Mouse (Mus musculus) lung, embryonic 14.5 days (tissue): ENCODE data around the gene Stx2. TPM values are rescaled to one million over a fixed set of nuclear protein-coding genes. Genes with fewer than 3 reads are reported as not detected.
A peak's percentile ranks its signal among the peaks of the same experiment; 100 is the strongest.
"Not testable (repeated sequence)": the region's sequence is repeated elsewhere in the genome, so short reads cannot be mapped to it uniquely, and the experiment has no call there.

Experiments used
- ATAC-seq: fragments of 200-750 bp; cut with Nextera tagmentation; 2 replicates; pipeline ENCODE4 v1.8.0; 2017; ENCODE audit warnings: mild to moderate bottlenecking, moderate TSS enrichment, moderate library complexity; ENCODE audit not compliant: insufficient read depth
- DNase-seq: peaks from one replicate; pipeline ENCODE4 v3.0.0-alpha.2; 2015
- H3K27ac ChIP-seq: fragments of 300-500 bp; sonication (generic); 2 replicates; pipeline ENCODE4 v1.5.1; 2014; ENCODE audit warnings: low read depth, mild to moderate bottlenecking, moderate library complexity
- H3K27me3 ChIP-seq: fragments of 300-500 bp; sonication (generic); 2 replicates; pipeline ENCODE4 v1.6.1; 2014; ENCODE audit warnings: low read length, control low read depth; ENCODE audit not compliant: insufficient read depth
- H3K36me3 ChIP-seq: fragments of 300-500 bp; sonication (generic); 2 replicates; pipeline ENCODE4 v1.6.1; 2014; ENCODE audit warnings: control low read depth; ENCODE audit not compliant: insufficient read depth
- H3K4me1 ChIP-seq: fragments of 300-500 bp; sonication (generic); 2 replicates; pipeline ENCODE4 v1.6.1; 2014; ENCODE audit warnings: antibody characterized with exemption, control low read depth; ENCODE audit not compliant: insufficient read depth
- H3K4me2 ChIP-seq: fragments of 300-500 bp; sonication (generic); 2 replicates; pipeline ENCODE4 v1.6.1; 2014; ENCODE audit warnings: mild to moderate bottlenecking
- H3K4me3 ChIP-seq: fragments of 300-500 bp; sonication (generic); 2 replicates; pipeline ENCODE4 v1.5.1; 2014; ENCODE audit warnings: low read depth, low read length
- H3K9ac ChIP-seq: fragments of 300-500 bp; sonication (generic); 2 replicates; pipeline ENCODE4 v1.6.1; 2014
- H3K9me3 ChIP-seq: fragments of 300-500 bp; sonication (generic); 2 replicates; pipeline ENCODE4 v1.6.1; 2016; ENCODE audit warnings: low read depth, low read length, control low read depth
- CTCF ChIP-seq: IDR thresholded peaks from 2 replicates; pipeline ENCODE4 v1.5.1; 2016; ENCODE audit warnings: antibody characterized with exemption, low read depth
- whole genome bisulfite sequencing: fragments of 180-500 bp; shearing (Covaris S2); extraction: QIAGEN DNeasy Blood & Tissue Kit; methylation state at CpG from one replicate; pipeline ENCODE4 v1.1.7; 2014; 5-methylcytosine and 5-hydroxymethylcytosine counted together
- polyA plus RNA-seq: library from polyadenylated mRNA; unstranded; fragments of >200 nt; fragmentation: Nextera tagmentation; extraction: Ambion mirVana; gene quantifications from 2 replicates; pipeline ENCODE4 v1.2.1, GENCODE M21; 2014

Gene Stx2
- polyA plus RNA-seq, 1 experiment from 2014 or later: 28.5 TPM

GRCm38 (mm10) chr5:129000706-129001468 is 7.5 kb downstream of the Stx2 start:
- 0 out of 2 replicates have a peak overlapping the region, but pooled peaks have one; percentile 8 for H3K27ac ChIP-seq
- H3K9me3 ChIP-seq: no peaks in the 10 kb centered on the region
- peak overlapping the region; percentile 23; the same call in 1 of the 2 replicates for H3K9ac ChIP-seq
- WGBS: 50% methylated on average over 8 of the region's 8 CpGs
- no peak overlapping the region for H3K4me3 ChIP-seq
- peaks cover 2% of the 10 kb centered on the region; the same call in 1 of the 2 replicates for H3K4me1 ChIP-seq
- no peaks in the 10 kb centered on the region for H3K27me3 ChIP-seq
- H3K36me3 ChIP-seq: peaks cover 17% of the 10 kb centered on the region; the same call in 1 of the 2 replicates
- TF ChIP-seq CTCF: no peak
- peak; percentile 43 for ATAC-seq
- DNase-seq: peak; percentile 21
- H3K4me2 ChIP-seq: no peak overlapping the region

- no peaks in the 10 kb centered on the region for H3K4me1 ChIP-seq
- no peaks in the 10 kb centered on the region for H3K27me3 ChIP-seq
- H3K9ac ChIP-seq: no peak overlapping the region
- DNase-seq (no peak), ATAC-seq (no peak)
- TF ChIP-seq CTCF: no peak
- H3K4me2 ChIP-seq: no peak overlapping the region
- H3K4me3 ChIP-seq: no peak overlapping the region
- H3K27ac ChIP-seq: no peak overlapping the region
- WGBS: 78% methylated on average over 19 of the region's 19 CpGs
- H3K36me3 ChIP-seq: peaks cover 63% of the 10 kb centered on the region
- H3K9me3 ChIP-seq: no peaks in the 10 kb centered on the region
Observed at GRCm38 (mm10) chr5:128987141-128987954, 21.0 kb downstream of the Stx2 start.

GRCm38 (mm10) chr5:128985946-128986345 is 22.4 kb downstream of the Stx2 start:
- H3K36me3 ChIP-seq: peaks cover 50% of the 10 kb centered on the region
- WGBS: 88% methylated on average over 13 of the region's 13 CpGs
- no peaks in the 10 kb centered on the region for H3K27me3 ChIP-seq
- no peak for TF ChIP-seq CTCF
- DNase-seq (no peak), ATAC-seq (no peak)
- no peak overlapping the region for H3K4me3 ChIP-seq
- no peak overlapping the region for H3K4me2 ChIP-seq
- H3K9me3 ChIP-seq: no peaks in the 10 kb centered on the region
- H3K4me1 ChIP-seq: no peaks in the 10 kb centered on the region
- no peak overlapping the region for H3K27ac ChIP-seq
- H3K9ac ChIP-seq: no peak overlapping the region

GRCm38 (mm10) chr5:128984536-128984935 is 23.8 kb downstream of the Stx2 start:
- WGBS: 84% methylated on average over 6 of the region's 6 CpGs
- DNase-seq (no peak), ATAC-seq (no peak)
- Histone ChIP-seq H3K9me3 (no peaks in the 10 kb centered on the region), H3K27ac (no peak overlapping the region), H3K27me3 (no peaks in the 10 kb centered on the region), H3K36me3 (peaks cover 39% of the 10 kb centered on the region), H3K4me2 (no peak overlapping the region), H3K9ac (no peak overlapping the region), H3K4me1 (no peaks in the 10 kb centered on the region), H3K4me3 (no peak overlapping the region)
- no peak for TF ChIP-seq CTCF

- Histone ChIP-seq H3K4me3 (no peak overlapping the region), H3K36me3 (peaks cover 15% of the 10 kb centered on the region; the same call in 1 of the 2 replicates), H3K27ac (no peak overlapping the region), H3K4me2 (no peak overlapping the region), H3K9me3 (no peaks in the 10 kb centered on the region), H3K9ac (no peak overlapping the region), H3K27me3 (no peaks in the 10 kb centered on the region), H3K4me1 (no peaks in the 10 kb centered on the region)
- WGBS: 23% methylated on average over 12 of the region's 12 CpGs
- TF ChIP-seq CTCF: peak; percentile 89
- ATAC-seq: peak; percentile 71; the same call in 1 of the 2 replicates
- DNase-seq: peak; percentile 82
Observed at GRCm38 (mm10) chr5:128981607-128982006, 26.8 kb downstream of the Stx2 start.

- 61% methylated on average over 7 of the region's 7 CpGs for WGBS
- Histone ChIP-seq H3K9ac (no peak overlapping the region), H3K9me3 (no peaks in the 10 kb centered on the region), H3K4me2 (no peak overlapping the region), H3K27ac (no peak overlapping the region), H3K4me1 (no peaks in the 10 kb centered on the region), H3K4me3 (no peak overlapping the region), H3K27me3 (no peaks in the 10 kb centered on the region), H3K36me3 (0 out of 2 replicates have a peak, but pooled peaks cover 9% of the 10 kb centered on the region)
- TF ChIP-seq CTCF: no peak
- DNase-seq (no peak), ATAC-seq (no peak)
Observed at GRCm38 (mm10) chr5:128980857-128981256, 27.5 kb downstream of the Stx2 start.

- 94% methylated on average over 7 of the region's 7 CpGs for WGBS
- no peak overlapping the region for H3K4me2 ChIP-seq
- H3K9me3 ChIP-seq: no peaks in the 10 kb centered on the region
- H3K4me3 ChIP-seq: no peak overlapping the region
- ATAC-seq (no peak), DNase-seq (no peak)
- no peaks in the 10 kb centered on the region for H3K4me1 ChIP-seq
- no peaks in the 10 kb centered on the region for H3K36me3 ChIP-seq
- H3K27ac ChIP-seq: no peak overlapping the region
- H3K9ac ChIP-seq: no peak overlapping the region
- 0 out of 2 replicates have a peak, but pooled peaks have one; percentile 18 for TF ChIP-seq CTCF
- no peaks in the 10 kb centered on the region for H3K27me3 ChIP-seq
Observed at GRCm38 (mm10) chr5:128978957-128979356, 29.4 kb downstream of the Stx2 start.

- H3K4me3 ChIP-seq, H3K9ac ChIP-seq, H3K36me3 ChIP-seq, H3K4me1 ChIP-seq, H3K27ac ChIP-seq, H3K4me2 ChIP-seq, H3K27me3 ChIP-seq, ATAC-seq, H3K9me3 ChIP-seq, DNase-seq: not testable (repeated sequence)
- WGBS: 72% methylated on average over 1 of the region's 1 CpGs
Observed at GRCm38 (mm10) chr5:128977466-128977865, 30.9 kb downstream of the Stx2 start.
